Mouse (Mus musculus): Measurements from ENCODE around the gene Hist4h4.
"Not testable (repeated sequence)": the region's sequence is repeated elsewhere in the genome, so short reads cannot be mapped to it uniquely, and the experiment has no call there.

Gene Hist4h4

DNA sequence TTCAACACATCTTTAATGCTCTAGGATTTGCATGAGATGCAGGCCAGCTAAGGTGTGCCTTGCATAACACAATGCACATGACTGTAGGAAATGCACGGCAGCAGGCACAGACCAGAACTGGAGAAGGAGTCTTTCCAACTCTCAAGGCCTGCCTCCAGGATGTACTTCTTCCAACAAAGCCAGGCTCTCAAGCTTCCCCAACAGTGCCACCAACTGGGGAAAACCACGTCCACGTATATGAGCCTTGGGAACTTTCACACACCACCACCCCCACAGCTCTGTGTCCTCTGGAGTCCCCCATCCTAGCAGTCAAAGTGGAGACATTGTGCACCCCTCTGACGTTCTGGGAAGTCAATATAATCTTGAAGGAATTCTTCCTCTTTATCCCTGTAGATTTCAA lies 8.9 kb upstream of the Hist4h4 start:
- no peak for DNase-seq

DNA sequence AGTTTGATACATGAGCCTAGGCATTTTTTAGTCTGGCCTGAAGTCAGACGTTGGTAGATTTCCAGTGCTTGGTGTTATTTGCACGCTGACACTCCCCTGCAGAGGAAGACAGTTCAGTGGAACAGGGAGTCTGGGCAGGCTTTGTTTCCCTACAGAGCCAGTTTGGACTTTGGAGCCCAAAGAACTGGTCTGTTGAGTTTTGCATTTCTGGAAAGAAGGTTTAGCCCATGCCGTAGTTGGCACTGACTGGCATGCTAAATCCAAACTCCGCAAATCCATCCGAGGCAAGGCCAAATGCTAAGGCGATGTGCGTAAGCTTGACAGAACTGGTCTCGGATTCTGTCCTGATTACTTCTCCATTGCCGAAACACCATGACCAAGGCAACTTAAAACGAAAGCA lies 7.0 kb upstream of the Hist4h4 start:
- no peak for DNase-seq

DNA sequence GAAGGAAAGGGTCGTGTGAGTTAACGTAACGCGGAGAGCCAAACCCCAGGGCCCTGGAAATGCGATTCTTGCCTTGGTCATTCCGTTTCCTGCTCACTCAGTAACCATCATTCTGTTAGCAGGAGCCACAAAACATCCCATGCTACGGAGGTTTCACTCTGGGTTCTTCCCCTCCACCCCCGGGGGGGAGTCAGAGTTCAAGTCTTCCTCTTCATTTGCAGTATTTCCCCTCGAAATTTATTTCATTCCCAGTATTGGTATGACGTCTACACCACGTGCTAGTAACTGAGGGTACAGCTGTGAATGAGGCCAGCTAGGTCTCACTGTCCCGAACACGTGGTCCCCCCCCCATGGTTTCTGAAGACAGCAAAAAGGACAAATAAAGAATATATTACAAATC lies 5.5 kb upstream of the Hist4h4 start:
- DNase-seq = no peak

DNA sequence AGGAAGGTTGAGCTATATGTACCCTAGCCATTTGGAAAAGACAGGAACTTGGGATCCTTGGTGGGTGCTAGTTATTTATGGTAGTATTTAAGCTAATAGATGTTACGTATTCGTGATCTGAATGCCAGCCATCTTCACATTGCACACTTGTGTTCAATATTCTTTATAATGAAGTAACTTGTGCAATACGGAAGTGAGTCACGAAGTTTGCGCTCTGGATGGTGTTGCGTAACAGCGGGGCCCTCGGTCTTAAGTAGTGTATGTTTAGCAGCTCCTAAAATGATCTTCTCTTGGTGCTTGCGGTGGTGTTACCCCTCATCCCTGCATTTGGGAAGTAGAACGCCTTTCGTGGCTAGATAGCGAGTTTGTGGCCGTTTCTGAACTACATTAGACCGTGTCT lies 4.9 kb upstream of the Hist4h4 start:
- DNase-seq = peak in 1 of 2 experiments; percentile 46

DNA sequence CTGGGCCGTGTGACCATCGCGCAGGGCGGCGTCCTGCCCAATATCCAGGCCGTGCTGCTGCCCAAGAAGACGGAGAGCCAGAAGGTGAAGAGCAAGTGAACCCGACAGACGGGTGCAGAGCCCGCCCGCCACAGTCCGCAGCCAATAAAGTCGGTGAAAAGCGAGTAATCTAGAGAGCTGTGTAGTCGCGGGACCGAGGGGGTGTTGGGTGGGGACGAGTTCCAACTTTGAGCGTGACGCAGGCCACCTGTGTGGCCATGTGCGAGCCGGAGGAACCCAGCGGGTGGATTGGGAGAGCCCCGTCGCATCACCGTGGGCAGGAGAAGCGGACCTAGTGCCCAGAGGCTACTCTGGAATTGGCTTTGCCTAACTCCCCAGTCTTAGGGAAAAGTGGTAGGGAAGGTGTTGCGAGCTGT lies 4.4 kb upstream of the Hist4h4 start:
- no peak for DNase-seq

DNA sequence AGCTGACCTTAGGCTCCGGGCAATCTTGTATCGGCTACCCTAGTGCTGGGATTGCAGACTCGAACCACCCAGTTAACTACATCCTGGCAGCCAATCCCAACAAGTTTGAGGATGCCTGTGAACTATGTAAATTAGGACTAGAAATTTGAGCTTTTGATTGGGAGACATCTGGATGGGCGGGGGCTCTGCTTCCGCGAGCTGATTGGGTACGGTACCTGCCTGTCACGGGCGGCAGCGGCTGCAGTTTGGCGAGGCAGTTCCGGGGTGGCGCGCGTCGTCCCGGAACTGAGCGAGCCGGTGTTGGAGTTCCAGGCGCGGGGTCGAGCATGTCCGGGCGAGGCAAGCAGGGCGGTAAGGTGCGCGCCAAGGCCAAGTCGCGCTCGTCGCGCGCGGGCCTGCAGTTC lies 3.8 kb upstream of the Hist4h4 start, which contains the start of gene H2afj:
Gene H2afj (plus strand): TSS at position 231 of the 404 bp plus-strand sequence.
- peak; percentile 96 to 97 for DNase-seq

DNA sequence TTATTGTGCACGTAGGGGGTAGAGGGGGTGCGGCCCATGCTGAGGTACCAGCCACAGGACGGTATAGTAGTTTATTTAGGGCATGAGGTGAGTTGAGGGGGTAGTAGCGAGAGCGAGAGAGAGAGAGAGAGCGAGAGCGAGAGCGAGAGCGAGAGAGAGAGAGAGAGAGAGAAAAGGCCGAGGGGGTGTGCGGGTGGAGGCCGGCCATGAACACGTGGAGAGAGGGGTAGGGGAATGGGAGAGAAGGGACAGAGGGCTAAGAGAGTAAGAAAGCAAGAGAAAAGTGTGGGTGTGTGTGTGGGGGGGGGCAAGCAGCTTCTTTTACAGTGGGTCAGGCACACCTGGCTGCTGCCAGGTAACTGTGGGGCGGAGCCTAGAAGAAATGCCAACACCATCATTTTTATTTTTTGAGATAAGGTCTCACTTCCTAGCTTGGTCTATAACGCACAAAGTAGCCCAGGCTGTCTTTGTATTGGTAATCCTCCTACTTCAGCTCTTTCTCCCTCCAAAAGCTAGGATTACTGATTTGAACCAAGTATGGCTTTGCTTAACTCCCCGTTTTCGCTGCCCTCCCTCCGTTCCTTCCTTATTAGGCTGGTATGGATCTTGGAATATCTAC lies 3.3 kb upstream of the Hist4h4 start:
- DNase-seq = no peak

DNA sequence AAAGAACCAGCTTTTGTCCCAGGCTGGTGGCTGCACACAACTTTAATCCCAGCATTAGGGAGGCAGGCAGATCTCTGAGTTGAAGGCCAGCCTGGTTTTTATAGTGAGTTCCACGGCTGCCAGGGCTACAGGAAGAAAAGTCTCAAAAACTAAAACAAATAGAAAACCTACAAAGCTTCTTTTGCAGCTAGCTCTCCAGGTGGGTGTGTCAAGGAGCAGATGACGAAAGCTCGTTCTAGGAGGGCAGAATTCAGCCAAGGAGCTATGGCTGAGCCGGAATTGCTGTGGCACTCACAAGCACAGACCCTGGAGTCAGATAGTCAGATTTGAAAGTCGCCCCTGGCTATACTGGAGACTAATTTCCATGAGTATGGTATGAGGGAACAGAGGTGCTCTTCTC lies 2.6 kb upstream of the Hist4h4 start:
- DNase-seq = no peak

DNA sequence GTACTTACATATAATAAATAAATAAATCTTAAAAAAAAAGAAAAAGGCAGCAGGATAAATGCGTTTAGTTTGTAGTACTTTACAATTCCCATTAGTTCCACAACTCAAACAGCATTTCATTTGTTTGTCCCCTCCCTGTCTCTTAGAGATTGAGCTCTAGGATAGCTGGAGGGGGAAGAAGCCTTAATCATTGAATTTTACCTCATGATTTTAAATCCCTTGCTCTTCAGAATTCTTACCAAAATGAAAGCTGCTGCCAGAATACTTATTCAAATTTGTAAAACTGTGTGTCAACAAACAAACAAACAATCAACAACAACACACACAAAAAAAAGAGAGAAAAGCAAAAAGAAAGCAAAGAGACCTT lies 1.2 kb upstream of the Hist4h4 start:
- DNase-seq = no peak

DNA sequence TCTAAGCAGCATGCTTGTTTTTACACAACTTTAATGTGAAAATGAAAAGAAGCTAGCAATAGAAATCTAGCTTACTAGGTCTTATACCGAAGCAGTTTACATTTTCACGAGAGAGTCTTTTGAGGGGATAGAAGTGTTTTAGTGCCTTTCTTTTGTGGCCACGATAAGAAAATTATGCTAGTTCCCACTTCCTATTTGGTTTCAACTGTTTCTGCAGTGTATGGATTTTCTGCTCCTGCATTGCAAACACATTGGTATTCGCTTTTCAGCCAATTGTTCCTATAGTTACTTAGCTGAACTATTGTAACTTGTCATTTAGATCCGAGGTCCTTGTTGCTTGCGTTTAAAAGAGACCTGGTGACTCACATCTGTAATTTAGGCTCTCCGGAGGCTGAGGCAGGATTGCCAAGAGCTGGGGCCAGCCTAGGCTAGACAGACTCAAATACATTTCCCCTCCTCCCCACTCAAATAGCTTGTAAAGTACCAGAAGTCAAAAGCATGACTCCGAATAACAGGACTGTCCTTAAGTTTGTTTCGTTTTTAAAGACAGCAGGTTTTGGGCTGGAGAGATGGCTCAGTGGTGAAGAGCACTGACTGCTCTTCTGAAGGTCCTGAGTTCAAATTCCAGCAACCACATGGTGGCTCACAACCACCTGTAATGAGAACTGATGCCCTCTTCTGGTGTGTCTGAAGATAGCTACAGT lies 642 bp upstream of the Hist4h4 start:
- DNase-seq = no peak

DNA sequence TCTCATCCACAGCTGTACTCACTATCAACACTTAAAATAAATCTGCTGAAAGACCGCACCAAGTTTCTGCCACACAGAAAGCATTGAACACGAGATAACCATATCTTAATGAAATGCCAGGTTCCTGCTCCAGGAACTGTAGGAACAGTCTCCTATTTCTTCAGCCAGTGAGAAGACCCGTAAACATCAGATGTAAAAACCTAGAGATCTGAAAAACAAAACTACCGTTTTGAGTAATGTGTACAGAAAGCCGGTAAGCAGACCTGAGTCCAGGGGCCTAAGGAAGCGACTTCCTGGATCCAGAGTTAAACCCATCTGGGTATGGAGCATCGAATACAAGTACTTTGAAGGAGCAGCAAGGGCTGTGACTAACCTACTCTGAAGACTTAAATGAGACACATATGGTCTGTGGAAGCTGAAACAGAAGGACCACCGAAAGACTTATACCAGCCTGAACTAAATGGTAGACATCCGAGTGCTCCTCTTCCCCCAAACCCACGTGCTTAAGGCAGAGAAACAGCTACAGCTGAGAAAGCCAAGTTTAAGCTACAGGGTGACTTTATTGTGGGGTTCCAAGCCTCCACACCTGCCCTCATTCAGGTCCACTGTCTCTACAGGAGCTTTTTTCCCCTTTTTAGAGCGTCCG lies 999 bp downstream of the Hist4h4 start:
- DNase-seq = no peak

DNA sequence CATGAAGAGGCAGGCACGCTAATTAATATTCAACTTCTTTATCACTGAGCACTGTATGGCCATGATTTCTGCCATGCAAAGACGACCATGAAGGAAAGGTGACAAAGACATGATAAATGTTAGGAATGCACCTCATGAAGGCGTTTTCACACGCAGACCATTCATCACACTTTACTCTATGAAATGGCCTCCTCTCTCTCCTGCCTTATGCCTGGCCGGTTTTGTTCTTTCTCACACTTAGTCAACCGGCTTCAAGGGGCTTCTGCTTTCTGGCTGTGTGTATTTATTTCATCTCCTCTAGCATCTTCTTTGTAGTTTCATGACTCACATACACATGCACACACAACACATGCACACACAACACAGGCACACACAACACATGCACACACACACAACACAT lies 2.9 kb downstream of the Hist4h4 start:
- DNase-seq = no peak

DNA sequence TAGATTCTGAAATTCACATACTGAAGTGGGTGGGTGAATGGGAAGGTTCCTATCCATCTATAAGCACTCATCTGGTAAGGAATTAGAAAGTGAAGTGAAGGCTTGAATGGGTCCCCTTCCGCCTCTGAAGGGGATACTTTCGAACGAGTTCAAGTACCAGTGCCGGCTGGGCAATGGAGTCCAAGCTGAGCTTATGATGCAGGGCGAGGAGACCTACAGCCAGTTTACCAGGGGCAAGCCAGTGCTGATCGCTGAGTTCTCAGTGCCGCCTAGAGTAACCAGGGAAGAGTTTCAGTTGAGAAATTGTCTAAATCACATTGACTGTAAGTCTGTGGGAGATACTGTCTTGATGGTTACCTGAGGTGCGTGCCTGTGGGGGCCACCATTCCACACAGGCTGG lies 3.5 kb downstream of the Hist4h4 start:
- no peak for DNase-seq

DNA sequence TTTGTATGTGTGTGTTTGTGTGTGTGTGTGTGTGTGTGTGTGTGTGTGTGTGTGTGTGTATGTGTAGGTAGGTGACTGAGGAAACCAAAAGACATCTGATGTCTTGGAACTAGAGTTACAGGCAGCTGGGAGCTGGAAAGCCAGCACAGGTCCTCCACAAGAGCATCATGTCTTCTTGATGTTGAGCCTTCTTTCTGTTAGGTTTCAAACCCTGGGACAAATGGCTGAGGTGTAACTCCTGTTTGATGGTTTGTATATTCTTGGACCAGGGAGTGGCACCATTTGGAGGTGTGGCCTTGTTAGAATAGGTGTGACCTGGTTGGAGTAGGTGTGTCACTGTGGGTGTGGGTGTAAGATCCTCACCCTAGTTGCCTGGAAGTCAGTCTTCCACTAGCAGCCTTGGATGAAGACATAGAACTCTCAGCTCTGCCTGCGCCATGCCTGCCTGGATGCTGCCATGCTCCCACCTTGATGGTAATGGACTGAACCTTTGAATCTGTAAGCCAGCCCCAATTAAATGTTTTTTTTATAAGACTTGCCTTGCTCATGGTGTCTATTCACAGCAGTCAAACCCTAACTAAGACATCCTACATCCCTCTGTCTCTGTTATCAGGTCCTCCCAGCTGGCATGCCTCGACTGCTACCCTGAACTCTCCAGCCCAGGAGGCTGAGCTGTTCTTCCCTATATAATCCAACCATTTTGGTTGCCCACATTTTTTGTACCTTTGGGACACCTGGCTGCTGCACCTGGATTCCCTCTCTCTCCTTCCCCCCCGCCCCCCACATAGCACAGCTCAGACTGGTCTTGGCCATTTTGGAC lies 6.1 kb downstream of the Hist4h4 start:
- DNase-seq = not testable (repeated sequence)

DNA sequence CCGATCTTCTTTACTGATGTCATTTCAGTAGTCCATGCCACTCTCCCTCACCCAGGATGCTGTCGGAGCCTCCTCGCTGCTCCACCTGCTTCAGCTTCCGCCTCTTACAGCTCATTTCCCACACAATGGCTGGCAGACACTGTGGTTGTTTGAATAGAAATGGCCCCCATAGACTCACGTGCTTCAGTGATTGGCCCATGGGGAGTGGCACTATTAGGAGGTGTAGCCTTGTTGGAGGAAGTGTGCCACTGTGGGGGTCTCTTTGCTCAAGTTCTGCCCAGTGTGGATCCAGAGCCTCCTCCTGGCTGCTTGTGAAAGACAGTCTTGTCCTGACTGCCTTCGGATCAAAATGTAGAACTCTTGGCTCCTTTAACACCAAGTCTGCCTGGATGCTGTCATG lies 8.4 kb downstream of the Hist4h4 start:
- DNase-seq = no peak

DNA sequence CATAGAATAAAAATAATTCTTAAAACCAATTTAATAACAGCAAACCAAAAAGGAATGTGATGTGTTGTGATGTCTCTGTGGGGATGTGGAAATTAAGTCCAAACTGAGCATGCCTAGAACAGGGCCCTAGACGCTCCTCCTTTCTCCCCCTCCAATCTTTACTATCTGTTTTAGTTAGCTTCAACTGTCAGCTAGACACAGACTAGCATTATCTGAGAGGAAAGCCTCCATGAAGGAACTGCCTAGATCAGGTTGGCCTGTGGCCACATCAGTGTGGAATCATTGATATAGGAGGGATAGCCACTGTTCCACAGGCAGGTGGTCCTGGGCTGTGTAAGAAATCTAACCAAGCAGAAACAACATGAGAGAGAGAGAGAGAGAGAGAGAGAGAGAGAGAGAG lies 9.1 kb downstream of the Hist4h4 start:
- no peak for DNase-seq

DNA sequence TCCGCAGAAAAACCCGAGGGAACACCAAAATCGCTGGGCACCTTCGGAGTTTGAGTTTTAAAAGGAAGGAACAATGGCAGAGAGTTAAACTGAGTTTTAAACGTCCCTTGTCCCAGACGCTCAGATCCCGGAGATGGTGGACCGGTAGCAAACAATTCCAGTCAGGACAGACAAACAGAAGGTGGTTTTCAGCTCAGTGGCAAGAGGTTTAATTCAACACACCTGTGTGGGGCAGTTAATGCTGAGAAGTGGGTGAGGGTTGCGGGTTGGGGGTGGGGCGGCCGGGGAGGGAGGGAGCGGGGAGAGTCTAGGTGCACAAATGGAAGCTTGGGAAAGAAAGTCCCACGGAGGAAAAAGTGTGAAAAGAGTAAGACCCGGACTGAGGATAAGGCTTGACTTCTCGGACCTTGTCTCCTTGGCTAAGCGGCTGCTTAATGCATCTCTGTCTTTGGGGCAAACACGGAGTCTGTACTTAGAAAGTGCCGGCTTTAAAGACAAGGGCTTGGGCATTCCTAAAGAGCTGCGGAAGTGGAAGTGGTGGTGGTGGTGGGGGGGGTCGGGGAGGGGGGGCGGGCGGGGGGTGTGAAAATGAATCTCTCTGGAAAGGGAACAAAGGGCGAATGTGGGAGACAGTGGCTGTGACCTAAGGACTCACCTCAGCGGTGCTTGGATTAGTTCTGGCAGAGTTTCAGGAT lies 10.2 kb downstream of the Hist4h4 start:
- DNase-seq = no peak

DNA sequence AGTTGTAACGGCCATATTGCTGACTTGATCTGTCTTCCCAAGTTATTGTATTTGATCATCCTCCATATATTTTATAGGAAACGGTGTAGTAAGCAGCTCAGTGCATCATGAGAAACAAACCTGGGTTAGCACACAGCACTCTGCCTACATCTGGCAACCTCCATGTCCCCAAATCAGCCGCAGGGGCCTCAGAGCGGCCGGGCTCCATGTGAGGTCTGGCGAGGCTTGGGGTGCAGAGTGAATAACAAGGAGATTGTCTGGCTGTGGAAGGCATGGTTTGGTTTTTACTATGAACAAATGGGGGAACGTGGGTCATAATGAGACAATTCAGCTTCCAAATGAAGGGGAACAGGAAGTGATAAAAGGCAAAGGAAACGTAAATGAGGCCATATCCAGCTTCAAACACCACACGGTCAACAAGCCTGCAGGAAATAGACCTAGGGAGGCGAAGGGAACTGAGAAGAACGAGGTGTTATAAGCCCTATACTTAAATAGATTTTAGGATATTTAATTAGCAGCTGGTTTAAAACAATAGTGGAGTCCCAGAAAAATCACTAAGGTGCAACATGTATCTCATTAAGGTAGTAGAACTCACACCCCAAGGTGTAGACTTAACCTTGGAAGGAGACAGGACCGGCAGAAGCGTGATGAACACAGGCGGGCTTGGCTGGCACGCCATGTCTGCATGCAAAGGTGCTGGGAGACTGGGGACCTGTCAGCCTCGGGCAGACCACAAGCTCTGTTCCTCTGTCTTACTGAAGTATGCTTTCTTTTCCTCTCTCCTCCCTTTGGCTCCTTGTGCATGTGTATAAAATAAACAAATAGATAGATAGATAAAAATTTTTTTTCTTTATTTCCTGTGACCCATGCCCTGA lies 11.1 kb downstream of the Hist4h4 start:
- no peak for DNase-seq

DNA sequence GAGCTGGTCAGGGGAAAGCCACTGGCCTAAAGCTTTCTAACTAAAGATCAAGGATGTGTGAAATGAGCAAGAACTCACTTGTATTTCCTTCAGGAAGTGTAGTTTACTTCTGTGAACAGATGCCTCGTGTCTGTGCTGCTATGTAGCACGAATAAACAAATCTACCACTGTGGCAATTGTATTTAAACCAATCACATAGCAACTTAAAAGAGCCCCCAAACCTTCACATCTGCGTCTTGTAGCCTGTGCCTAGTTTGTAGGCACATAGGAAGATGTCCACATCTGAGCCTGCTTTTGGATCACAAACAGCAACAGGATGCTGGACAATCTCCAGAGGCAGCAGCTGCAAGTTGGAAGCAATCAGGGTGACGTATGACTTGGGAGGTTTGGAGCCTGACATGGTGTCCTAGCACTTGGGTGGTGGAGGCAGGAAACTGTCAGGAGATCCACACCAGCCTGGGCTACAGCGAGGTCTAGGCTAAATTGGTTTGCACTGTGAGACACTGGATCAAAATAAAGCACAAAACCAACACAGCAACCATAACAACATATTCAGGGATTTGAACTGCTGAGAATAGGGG lies 14.7 kb downstream of the Hist4h4 start:
- DNase-seq = no peak

DNA sequence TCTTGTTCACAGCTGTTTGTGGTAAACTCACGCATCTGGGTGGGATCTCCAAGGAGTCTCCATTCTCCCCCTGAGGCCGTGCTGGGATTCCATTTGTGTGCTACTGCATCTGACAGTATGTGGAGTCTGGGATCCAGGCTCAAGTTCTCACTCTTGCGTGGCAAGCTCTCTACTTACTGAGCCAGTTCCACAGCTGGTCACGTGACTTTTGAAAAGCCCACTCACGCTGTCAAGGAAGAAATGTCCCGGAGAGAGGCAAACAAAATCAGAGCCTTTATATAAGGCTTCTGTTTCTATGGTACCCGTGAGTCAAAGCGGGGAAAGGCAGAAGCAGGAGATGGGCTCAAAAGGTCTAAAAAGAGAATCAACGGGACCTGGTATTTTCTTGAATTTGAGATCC lies 21.5 kb downstream of the Hist4h4 start:
- DNase-seq = no peak

DNA sequence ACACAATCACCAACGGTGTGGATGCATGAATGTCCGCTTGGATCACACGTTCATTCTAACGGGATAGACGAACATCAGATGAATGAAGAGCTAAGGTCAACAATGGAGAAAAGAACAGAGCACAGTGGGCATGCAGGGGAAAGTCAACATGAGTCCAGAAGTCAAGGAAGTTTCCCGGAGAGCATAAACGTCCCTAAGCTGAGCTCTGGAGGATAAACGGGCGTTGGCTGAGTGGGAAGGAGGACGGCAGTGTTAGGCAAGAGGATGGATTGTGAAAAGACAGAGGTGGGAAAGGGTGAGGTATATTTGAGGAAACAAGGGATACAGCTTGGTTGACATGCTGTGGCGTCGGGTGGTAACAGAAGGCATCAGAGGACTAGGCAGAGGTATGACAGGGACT lies 22.1 kb downstream of the Hist4h4 start:
- DNase-seq = no peak

Measured in spleen, adult 18-20 months (tissue).